Mouse (Mus musculus): ENCODE results near the gene Ttc34.

The Ttc34 gene

GRCm38 (mm10) chr4:154857366-154858240 lies 20.3 kb downstream of the Ttc34 start:
- DNase-seq: peak in 1 of 2 experiments; percentile 27

GRCm38 (mm10) chr4:154858601-154859000 lies 21.3 kb downstream of the Ttc34 start:
- DNase-seq: no peak

GRCm38 (mm10) chr4:154861967-154862366 lies 24.7 kb downstream of the Ttc34 start:
- no peak for DNase-seq

GRCm38 (mm10) chr4:154863436-154863935 lies 26.2 kb downstream of the Ttc34 start:
- DNase-seq: no peak

GRCm38 (mm10) chr4:154864271-154864771 lies 27.1 kb downstream of the Ttc34 start:
- DNase-seq: peak; percentile 86 to 93

- peak in 1 of 2 experiments; percentile 46 for DNase-seq
Observed at GRCm38 (mm10) chr4:154864961-154865760, 27.9 kb downstream of the Ttc34 start.

GRCm38 (mm10) chr4:154866391-154866790 lies 29.1 kb downstream of the Ttc34 start:
- no peak for DNase-seq

- DNase-seq: no peak
Observed at GRCm38 (mm10) chr4:154867257-154867656, 30.0 kb downstream of the Ttc34 start.

- no peak for DNase-seq
Observed at GRCm38 (mm10) chr4:154869440-154869839, 32.2 kb downstream of the Ttc34 start, which contains the start of gene Mmel1. Mmel1 (plus strand) TSS chr4:154869585.

- no peak for DNase-seq
Observed at GRCm38 (mm10) chr4:154870721-154871120, 33.5 kb downstream of the Ttc34 start.

- DNase-seq: no peak
Observed at GRCm38 (mm10) chr4:154871757-154872251, 34.5 kb downstream of the Ttc34 start.

GRCm38 (mm10) chr4:154873186-154873585 lies 35.9 kb downstream of the Ttc34 start:
- no peak for DNase-seq

GRCm38 (mm10) chr4:154877864-154878548 lies 40.7 kb downstream of the Ttc34 start:
- DNase-seq: peak; percentile 93 to 97

GRCm38 (mm10) chr4:154880730-154881129 lies 43.5 kb downstream of the Ttc34 start:
- peak in 1 of 2 experiments; percentile 4 for DNase-seq

- peak in 1 of 2 experiments; percentile 15 for DNase-seq
Observed at GRCm38 (mm10) chr4:154882014-154882659, 44.9 kb downstream of the Ttc34 start.

GRCm38 (mm10) chr4:154885416-154885815 lies 48.2 kb downstream of the Ttc34 start:
- peak; percentile 30 to 37 for DNase-seq

GRCm38 (mm10) chr4:154886876-154887592 lies 49.8 kb downstream of the Ttc34 start:
- DNase-seq: peak; percentile 74

- peak in 1 of 2 experiments; percentile 33 for DNase-seq
Observed at GRCm38 (mm10) chr4:154887593-154888250, 50.5 kb downstream of the Ttc34 start.

GRCm38 (mm10) chr4:154890887-154891286 lies 53.6 kb downstream of the Ttc34 start:
- DNase-seq: no peak

- DNase-seq: peak in 1 of 2 experiments; percentile 41
Observed at GRCm38 (mm10) chr4:154895549-154895948, 58.3 kb downstream of the Ttc34 start.
